In genomic region chr8:104570436-104571343, GRCm38 (mm10) we compare ENCODE assay signal across 8 mouse cellular contexts. TPM values are rescaled to one million over a fixed set of nuclear protein-coding genes. Genes with fewer than 3 reads are reported as not detected.
DNase-seq lines count a peak whose midpoint lies in the region; ATAC-seq lines count a peak whose summit lies in the region.

No protein-coding gene starts in this region.

- no peaks in the 10 kb centered on the region for H3K27me3 ChIP-seq in hindbrain, embryonic 14.5 days (ENCODE audit: control insufficient read depth, insufficient read depth, low read length)

- H3K27ac ChIP-seq in hindbrain, embryonic 14.5 days, result no peak overlapping the region

- peak; percentile 64; the same call in 1 of the 2 replicates for ATAC-seq in hindbrain, embryonic 14.5 days (ENCODE audit: low FRiP score)

- 8% methylated on average over 26 of the region's 26 CpGs for WGBS in hindbrain, embryonic 14.5 days

- H3K9ac ChIP-seq in hindbrain, embryonic 14.5 days, result peak overlapping the region; percentile 32

- H3K9me3 ChIP-seq in hindbrain, embryonic 14.5 days (ENCODE audit: control insufficient read depth, low read length), result no peaks in the 10 kb centered on the region

- H3K4me1 ChIP-seq in hindbrain, embryonic 14.5 days (replicated peaks; ENCODE audit: control insufficient read depth, insufficient read depth, low read length), result no peaks in the 10 kb centered on the region

- DNase-seq in T-cell, adult 2 months (ENCODE audit: low spot score), result peak; percentile 79
- peak; percentile 94 for DNase-seq in cerebellum, postnatal 14 days
- peak; percentile 76 to 81 for DNase-seq in frontal cortex, postnatal 25 days (ENCODE audit: low spot score in 2 of 2)
- DNase-seq in hindbrain, embryonic 14.5 days (ENCODE audit: low spot score), result peak; percentile 81
- DNase-seq in layer of hippocampus, postnatal 36 days, result peak; percentile 79
- peak; percentile 94 for DNase-seq in lung, postnatal 36 days
- DNase-seq in retina, embryonic 14.5 days (ENCODE audit: low spot score), result peak; percentile 95
- peak; percentile 83 to 85 for DNase-seq in thymus, postnatal 36 days

- peak overlapping the region; percentile 23 for H3K4me3 ChIP-seq in hindbrain, embryonic 14.5 days (replicated peaks; ENCODE audit: low read length)

- no peaks in the 10 kb centered on the region for H3K36me3 ChIP-seq in hindbrain, embryonic 14.5 days (replicated peaks; ENCODE audit: control insufficient read depth, insufficient read depth)

- peak overlapping the region; percentile 59 for H3K4me2 ChIP-seq in hindbrain, embryonic 14.5 days (replicated peaks)

RNA-seq across cellular contexts. Expression of gene Pdp2, which starts 20.6 kb away (rescaled TPM):
- 18.7 and 19.7 TPM in 2 replicates for polyA plus RNA-seq in hindbrain, embryonic 14.5 days (2014; fragmentation: Nextera tagmentation; extraction: Ambion mirVana)
- 1 to 10 TPM; 7.3 to 7.4 TPM for total RNA-seq in layer of hippocampus, postnatal 36 days (2021)

RNA-seq across cellular contexts. Expression of gene Car7, which starts 36.2 kb away (rescaled TPM):
- 2.0 and 2.2 TPM in 2 replicates for polyA plus RNA-seq in hindbrain, embryonic 14.5 days (2014; fragmentation: Nextera tagmentation; extraction: Ambion mirVana)
- 10 to 100 TPM; 15.2 to 17.7 TPM for total RNA-seq in layer of hippocampus, postnatal 36 days (2021)

RNA-seq across cellular contexts. Expression of gene Nae1, which starts 36.3 kb away (rescaled TPM):
- polyA plus RNA-seq in hindbrain, embryonic 14.5 days (2014; fragmentation: Nextera tagmentation; extraction: Ambion mirVana), result 111 and 116 TPM in 2 replicates
- total RNA-seq in layer of hippocampus, postnatal 36 days (2021), result 10 to 100 TPM; 45.5 to 48.9 TPM

RNA-seq across cellular contexts. Expression of gene Cdh16, which starts 53.5 kb away (rescaled TPM):
- not detected in 2 replicates for polyA plus RNA-seq in hindbrain, embryonic 14.5 days (2014; fragmentation: Nextera tagmentation; extraction: Ambion mirVana)
- not detected for total RNA-seq in layer of hippocampus, postnatal 36 days (2021)
